Mouse (Mus musculus) yolk sac, embryonic 10.5 days (tissue): ENCODE measurements around the gene BC049352.
A peak's percentile ranks its signal among the peaks of the same experiment; 100 is the strongest.

Source experiments
- DNase-seq: peaks from one replicate; pipeline ENCODE4 v3.0.0-alpha.2; 2017; ENCODE audit warnings: low spot score

Gene BC049352

DNA sequence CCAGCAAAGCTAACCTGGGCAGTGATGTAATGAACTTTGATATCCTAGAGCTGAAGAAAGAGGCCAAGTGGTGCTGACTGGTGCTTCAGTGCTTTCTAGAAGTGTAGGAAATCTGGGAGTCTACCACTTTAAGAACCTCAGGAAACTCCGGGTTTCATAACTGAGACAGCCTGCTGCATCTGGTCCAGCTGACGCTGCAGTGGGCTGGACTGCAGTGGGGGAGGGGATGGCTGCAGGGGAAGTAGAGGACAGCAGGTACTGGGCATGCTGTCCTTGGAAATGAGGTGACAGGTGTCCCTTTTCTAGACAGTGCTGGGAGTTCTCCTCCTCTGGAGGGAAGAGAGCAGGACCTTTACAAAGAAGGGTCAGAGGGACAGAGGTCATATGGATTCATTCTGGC lies at the start of gene BC049352:
TSS of gene BC049352 (plus strand) at position 238 of the 400 bp plus-strand sequence.
- no peak for DNase-seq

DNA sequence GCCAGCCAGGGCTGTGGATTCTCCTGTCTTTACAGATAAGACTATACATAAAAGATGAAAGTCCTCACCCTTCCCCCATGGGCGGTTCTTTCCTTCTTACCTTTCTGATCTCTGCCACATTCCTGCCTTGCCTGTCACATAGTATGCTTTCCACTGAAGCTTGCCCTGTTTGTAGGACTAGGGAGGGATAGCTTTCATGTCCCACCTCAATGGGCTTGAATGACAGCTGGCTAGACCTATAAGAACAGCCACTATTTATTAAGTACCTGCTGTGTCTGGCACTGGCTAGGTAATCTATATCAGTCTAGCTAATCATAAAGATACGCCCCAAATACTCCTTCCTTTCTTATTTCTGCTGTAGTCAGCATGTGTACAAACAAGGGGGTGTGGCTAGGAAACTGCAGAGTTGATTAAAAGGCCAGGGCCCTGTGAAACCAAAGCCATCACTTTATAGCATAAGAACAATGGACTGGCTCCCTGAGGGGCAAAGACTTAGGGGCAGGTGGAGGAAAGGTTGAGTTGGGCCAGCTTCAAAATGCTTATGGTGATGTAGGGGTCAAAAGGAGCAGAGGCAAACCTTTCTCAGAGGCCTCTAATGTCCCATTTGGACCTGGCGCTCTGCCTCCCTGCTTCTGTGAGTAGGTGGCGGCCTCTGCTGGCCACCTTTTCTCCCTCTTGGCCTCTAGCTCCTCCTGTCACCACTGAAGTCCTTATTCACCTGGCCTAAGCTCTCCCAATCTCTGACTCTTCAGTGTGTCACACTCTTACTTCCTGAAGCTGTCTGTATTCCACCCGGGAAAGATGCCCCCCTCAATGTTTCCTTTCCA lies 48.1 kb upstream of the BC049352 start:
- no peak for DNase-seq

DNA sequence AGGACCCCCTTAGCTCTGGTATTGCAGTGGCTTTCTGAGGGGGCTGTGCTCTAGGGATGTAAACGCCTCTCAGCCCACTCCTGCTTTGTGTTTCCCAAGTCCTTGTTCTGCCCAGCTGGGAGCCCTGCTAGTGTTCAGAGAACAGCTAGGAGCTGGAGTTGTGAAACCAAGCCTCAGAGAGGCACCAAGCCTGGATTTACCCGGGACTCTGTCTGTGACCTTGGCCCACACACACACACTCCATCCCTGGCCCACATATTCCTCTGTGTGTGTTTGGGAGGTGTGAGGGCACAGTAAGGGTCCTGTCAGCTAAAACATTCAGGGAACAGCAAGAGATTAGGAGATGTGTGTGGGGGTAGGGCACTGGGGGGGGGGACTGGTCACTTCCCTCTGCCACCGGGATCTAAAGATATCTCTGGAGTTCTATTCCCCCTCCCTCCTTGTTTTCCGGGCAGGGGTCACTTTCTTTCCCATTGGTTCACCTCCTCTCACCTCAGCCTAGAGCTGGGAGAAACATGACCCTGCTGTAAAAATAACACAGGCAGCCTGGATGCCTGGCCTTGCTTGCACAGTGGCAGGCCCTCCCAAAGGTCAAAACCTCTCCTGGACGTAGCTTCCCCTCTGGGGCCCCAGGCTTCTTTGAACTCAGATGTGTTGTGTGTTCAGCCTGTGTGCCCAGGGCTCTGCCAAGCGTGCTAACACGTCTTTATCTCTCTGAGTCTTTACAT lies 45.2 kb upstream of the BC049352 start:
- peak; percentile 44 for DNase-seq

DNA sequence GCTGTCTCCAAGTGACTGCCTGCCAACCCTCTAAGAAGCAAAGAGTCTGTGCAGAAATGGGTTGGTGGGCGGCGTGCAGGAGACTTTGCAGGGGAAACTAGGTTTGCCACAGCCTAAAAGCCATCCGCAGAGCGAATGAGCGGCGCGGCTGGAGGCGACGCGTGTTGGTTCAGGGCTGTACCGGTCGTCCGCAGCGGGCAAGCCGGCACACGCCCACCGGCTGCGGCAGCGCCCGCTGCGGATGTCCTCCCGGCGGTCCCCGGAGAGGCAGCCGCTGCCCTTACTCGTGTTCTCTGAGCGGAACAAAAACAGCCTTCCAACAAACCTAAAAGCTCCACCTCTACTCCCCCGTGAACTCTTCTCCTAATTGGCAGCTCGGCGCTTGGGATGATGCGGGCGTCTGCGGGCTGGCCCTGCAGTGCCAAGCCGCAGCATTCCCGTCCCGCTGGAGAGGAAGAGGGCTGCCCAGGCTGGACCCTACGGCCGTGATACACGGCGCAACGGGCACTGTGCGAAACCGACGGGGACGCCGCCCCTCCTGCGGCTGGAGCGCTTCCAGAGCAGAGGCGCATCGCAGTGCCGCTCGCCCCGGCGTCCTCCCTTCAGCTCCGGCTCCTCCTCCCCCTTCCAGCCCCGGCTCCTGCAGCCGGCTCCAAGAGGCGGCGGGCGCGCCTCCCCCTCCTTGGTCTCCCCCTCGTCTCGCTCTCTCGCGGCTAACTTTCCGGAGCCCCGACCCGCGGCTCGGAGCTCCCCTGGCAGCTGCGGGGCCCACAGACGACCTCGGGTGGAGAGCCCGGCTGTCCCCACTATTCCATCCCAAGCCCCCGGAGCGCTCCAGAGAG lies 43.4 kb upstream of the BC049352 start, which contains the start of gene Scn4b:
TSS of gene Scn4b (plus strand) at position 205 of the 842 bp plus-strand sequence.
- peak; percentile 17 for DNase-seq

DNA sequence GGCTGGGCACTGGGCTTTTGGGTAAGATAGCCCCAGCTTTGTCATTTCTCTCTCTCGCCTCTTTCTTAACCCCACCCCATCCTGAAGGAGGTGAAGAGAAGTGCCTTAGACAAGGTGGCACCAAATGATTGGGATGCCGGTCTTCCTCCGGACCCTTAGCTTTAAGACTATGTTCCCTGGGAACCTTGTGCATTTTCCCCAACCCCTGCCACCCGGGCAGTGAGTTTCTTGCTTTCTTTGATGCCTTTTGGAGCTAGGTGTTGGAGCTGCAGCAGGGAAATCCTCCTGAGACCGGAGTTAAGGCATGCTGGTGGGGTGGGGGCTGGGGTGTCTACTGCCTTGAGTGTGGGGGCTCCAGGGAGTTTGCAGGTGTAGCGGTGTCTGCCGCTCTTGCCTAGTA lies 42.7 kb upstream of the BC049352 start:
- no peak for DNase-seq

DNA sequence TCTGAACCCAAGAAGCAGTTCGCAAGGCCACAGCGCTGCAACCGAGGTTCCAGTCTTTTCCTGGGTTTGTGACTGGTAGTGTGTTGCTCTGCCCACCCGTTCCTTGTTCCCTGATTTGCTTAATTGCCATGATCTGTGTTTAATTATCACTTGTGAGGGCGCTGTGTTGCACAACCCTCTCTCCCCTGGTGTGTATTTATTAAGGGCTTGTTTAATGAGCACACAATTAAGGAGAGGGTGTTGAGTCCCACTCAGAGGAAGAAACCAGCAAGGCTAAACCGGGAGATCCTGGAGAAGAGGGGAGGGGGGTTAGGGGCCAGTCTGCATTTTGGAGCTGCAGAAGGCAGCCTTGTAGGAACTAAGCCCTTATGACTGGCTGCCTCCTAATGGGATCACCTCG lies 40.9 kb upstream of the BC049352 start:
- no peak for DNase-seq

DNA sequence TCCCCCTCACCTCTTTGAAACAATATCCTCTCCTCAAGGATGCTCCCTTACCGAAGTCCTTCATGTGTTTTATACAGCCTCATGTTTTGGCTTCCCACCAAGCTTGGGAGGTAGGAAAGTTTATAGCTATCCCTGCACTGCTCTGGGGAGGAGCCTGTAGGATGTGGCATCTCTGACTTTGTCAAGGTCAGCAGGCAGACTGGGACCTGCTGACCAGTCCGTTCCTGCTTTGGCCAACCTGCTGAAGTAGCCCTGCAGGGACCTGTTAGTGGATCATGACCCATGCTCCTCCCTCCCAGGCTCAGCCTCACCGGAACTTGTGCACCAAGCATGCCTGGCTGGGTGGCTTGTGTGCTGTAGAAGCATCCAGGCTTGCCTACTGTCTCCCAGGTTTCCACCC lies 39.1 kb upstream of the BC049352 start:
- no peak for DNase-seq

DNA sequence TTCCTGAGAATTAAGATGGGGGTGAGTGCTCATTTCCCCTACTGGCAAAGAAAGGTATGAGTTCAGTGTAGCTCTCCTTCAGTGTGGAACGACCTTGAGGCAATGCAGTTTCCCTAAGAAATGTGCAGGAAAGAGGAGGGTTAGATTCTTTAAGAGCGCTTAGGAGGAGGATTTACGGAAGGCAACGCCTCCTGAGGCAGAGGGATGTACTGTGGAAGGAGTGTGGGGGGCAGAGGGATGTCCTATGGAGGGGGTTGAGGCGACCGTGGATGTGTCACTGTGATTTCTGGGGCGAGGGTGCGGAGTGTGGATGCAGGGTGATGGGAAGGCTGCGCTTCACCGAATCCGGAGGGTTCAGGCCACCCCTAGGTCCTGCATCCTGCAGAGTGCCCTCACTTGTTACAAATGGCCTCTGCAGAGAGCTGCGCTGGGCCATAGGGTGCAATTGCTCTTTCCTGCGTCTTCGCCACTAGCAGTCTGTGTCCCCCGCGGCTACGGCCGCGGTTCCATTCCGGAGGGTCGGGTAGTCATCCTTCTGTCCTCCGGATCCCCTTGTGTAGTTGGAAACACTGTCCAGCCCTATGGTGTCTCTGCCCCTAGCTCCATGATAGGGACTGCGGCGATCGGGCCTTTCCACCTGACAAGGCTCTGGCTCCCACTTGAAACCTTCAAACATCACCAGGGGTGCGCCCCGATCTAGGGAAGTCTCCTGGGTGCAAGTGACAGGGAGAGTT lies 36.1 kb upstream of the BC049352 start:
- no peak for DNase-seq

DNA sequence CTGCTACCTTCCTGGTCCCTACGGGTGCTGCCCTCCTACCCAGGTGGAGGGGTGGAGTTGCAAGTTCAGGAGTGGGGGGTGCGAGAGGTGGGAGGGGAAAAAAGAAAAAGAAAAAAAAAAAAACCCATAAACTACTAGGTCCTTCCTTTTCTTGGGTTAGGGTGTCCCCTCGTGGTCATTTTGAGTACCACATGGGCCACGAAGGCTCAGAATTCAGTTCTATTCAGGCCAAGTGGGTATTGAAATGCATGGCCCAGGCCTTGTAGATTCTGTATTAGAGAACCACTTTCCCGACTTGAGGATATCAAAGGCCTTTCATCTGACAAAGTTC lies 35.6 kb upstream of the BC049352 start:
- DNase-seq = peak; percentile 41

DNA sequence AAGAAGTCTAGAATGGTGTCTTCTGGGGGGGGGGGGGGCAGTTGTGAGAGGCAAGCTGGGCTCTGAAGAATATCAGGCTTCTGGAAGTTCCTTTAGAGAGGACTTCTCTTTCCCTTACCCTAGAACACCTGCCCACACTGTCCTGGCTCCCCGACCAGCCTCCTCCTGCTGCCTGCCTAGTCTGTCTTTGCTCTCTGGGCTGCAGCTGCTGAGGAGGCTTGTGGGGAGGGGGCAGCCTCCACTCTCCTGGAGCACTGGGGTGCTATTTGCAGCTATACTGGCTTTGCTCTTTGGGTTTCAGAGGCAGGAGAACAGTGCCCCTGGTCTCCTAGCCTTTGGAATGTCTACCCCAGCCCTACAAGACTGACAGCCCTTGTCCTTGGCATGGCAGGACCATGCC lies 30.9 kb upstream of the BC049352 start:
- no peak for DNase-seq

DNA sequence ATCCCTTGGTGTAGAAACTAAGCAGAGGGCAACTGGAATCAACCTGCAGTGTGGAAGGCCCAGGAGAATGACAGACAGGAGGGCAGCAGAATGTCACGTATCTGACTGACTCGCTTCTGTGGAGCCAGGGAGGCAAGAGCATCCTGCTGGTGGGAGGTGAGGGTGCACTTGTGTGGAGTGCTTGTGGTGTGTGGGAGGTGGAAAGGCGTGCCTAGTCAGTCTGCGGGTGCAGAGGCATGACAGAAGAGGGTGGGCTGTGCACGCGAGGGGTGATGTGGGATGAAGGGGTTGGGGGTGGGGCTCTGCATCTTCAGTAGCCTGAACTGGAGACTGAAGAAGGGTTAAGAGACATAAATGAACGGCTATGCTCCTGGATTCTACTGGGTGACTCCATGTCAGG lies 28.4 kb upstream of the BC049352 start:
- no peak for DNase-seq

DNA sequence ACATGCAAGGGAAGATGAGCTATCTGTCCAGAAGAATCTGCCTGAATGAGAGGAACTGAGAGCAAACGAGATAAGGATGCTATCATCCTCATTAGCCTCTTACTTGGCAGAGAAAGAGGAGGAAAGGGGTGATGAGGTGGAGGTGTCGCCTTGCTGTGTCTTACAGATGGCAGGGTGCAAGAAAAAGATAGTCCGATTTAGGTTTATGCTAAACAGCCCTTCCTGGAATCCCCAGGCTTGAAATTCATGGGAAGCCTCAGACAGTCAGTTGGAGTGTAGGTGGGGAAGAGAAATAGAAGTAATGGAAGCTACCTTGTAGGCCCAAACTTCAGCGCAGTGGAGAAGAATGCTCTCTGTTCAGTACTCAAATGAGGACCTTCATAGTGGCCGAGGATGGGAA lies 13.9 kb upstream of the BC049352 start:
- no peak for DNase-seq

DNA sequence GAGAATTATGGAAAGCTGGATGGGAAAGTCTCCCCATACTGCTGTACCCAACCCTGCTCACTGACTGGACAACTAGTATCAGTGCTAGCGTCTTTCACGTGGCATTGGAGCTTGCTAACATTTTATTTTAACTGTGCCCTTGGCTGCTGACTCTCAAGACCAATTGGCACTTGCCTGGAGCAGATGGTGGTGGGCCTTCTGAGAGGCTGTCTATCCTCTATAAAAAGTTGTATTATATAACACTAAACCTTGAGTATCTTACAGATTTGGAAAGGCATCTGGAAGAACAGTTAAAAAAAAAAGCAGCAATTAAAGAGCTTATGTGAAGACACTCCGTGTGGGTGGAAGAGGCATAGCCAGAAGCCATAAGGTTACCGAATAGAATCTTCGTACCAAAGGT lies 11.7 kb upstream of the BC049352 start:
- no peak for DNase-seq

DNA sequence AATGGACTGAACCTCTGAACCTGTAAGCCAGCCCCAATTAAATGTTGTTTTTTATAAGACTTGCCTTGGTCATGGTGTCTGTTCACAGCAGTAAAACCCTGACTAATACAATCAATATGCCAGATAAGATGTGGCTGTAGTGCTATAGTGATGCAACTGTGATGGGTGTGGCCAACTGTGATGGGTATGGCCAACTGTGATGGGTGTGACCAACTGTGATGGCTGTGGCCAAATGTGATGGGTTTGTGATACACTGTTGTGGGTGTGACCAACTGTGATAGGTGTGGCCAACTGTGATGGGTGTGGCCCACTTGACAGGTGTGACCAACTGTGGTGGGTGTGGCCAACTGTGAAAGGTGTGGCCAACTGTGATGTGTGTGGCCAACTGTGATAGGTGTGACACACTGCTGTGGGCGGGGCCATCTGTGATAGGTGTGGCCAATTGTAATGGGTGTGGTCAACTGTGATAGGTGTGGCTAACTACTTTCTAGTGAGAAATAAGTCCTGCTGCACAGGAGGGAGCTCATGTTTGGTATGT lies 10.7 kb upstream of the BC049352 start:
- DNase-seq = no peak

DNA sequence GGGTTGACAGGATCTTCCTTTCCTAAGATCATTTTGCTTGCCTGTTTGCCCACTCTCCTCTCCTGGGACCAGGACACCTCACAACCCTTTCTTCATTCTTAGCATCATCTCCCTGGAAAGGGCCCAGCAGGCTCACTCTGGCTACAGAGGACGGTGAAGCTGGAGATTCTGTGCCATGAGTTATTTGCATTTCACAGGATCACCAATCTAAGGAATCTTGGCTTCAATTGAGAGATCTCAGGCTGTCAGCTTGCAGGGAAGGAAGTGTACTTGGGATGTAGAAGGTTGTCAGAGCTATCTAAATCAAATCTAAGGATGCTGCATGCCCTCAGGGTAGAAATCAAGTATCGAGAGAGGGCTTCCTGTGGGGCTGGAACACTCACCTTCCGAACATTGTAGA lies 8.3 kb upstream of the BC049352 start:
- DNase-seq = no peak

DNA sequence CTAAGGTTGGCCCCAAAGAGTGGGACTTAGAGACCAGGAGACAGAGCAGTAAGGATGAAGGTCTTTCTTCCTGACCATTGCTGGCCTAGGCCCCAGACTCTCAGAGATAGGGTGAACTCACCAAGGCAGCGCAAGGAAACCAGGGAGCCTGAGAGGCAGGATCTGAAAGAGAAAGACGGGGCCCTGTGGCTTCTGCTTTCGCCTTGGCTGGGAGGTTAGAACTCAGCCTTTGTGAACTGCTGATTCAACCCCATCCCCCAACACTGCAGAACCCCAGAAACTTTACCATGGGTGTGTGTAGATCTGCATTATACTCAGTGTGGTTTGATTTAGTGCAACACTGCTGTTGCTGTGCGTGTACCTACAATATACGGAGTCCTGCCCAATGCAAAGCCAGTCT lies 2.5 kb upstream of the BC049352 start:
- no peak for DNase-seq

DNA sequence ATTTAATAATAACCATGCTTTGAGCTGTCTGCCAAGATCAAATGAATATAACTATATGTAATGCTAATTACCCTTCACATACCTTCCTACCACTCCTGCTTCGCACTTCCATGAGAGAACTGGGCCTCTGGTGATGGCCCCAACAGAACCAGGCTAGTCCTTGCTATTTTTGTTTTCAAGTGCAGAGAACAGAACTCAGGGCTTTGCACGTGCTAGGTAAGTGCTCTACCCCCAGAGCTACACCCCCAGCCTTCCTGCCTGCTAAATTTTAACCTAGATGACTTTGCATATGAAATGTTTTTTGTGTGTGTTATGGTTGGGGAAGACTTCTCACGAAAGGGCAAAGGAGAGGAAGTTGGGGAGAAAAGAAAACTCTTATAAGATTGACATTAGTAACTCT lies 714 bp downstream of the BC049352 start:
- DNase-seq = no peak

DNA sequence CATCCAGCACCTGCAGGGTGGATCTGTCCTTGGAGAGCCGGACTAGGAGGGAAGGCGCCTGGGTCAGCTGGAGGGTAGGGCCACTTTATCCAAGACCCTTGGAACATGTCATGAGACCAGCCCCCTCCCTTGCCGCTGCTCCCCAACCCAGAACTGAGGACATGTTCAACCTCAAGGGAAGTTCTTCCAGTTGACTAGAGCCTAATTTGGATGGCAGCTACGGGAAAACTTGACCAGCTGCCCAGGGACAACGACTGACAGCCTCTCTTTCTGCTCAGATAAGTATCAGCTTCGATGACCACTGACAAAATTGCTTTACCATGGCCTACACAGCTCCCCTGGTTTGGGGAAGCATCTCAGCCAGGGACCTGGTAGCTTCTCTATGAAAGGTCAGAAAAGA lies 1.5 kb downstream of the BC049352 start:
- DNase-seq = no peak

DNA sequence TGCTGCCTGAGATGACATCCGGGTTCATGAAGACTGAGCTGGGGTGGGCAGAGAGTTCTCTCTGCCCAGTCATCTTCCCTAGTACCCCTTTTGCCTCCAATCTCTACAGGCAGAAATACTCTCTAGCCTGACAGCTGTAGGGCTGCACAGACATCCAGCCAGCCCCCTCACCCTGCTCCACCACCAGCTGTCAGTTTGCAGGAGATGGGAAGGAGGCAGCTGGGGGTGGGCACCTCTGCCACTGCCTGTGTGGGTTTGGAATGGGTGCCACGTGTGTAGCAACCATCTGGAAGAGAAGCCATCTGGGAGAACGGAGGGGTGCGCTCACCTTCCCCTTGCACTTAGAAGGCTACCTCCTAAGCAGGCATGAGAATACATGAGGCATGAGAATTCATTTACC lies 3.4 kb downstream of the BC049352 start:
- DNase-seq = no peak

DNA sequence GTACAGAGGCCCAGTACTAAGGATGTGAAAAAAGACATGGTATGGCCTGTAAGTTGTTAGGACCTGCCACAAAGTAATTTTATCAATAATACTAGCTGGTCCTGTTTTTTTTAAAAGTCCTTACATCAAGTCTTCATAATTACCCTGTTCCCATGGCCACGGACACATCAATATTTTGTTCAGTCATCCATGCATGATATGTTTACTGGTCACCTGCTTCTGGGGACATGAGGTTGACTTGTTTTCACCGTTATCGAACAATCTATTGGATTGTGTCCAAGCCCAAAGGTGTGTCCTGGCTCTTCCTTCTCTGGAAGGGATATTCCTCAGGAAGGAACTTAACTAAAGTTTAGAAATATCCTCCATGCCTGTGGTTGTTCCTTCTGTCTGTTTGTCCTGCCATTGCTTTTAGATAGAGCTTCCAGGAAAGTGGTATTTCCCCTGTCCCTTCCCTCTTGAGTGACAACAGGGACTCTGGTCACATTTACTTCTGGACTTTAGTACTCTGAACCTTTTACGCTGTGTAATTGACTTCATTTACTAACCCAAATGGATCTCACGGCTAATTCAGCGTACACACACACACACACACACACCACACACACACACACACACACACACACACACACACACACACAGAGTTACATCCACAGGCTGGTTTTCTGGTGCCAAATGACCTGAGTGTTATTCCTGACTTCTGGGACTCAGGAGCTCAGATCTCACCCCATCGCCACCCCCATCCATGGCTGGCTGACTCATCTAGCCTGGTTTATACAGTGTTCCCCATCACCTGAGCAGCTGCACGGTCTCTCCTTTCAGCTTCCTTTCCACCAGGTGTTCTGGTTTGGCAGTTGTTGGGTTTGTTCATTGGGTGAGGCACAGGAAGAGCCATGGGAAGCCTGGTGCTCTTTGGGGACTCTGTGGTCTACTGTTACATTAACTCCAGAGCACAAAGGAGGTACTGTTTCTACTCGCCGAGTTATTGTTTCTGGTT lies 7.1 kb downstream of the BC049352 start:
- DNase-seq = no peak
